Mouse (Mus musculus) spleen, postnatal 36 days (tissue): Measurements from ENCODE around the gene Rasl10a.
"Not testable (repeated sequence)": the region's sequence is repeated elsewhere in the genome, so short reads cannot be mapped to it uniquely, and the experiment has no call there.

Source experiments
- DNase-seq, 2 experiments: peaks; one replicate each; pipeline ENCODE4 v3.0.0; 2022; ENCODE audit warnings: low spot score in 2 of 2, mixed read lengths in 1 of 2

The Rasl10a gene

GRCm38 (mm10) chr11:5074882-5075281 is 17.0 kb downstream of the Rasl10a start:
- DNase-seq, result no peak

GRCm38 (mm10) chr11:5075760-5076159 is 17.8 kb downstream of the Rasl10a start:
- no peak for DNase-seq

GRCm38 (mm10) chr11:5076843-5077242 is 18.9 kb downstream of the Rasl10a start:
- not testable (repeated sequence) for DNase-seq

GRCm38 (mm10) chr11:5089147-5089546 is 31.2 kb downstream of the Rasl10a start:
- DNase-seq, result no peak

- no peak for DNase-seq
Measured at GRCm38 (mm10) chr11:5091706-5092105, 33.8 kb downstream of the Rasl10a start.

- DNase-seq, result no peak
Measured at GRCm38 (mm10) chr11:5095877-5096276, 37.9 kb downstream of the Rasl10a start.

GRCm38 (mm10) chr11:5096480-5097020 is 38.6 kb downstream of the Rasl10a start:
- no peak for DNase-seq

- peak; percentile 36 to 55 for DNase-seq
Measured at GRCm38 (mm10) chr11:5098035-5098735, 40.3 kb downstream of the Rasl10a start.

- DNase-seq, result peak; percentile 94 to 97
Measured at GRCm38 (mm10) chr11:5098736-5099542, 41.0 kb downstream of the Rasl10a start, which contains the start of the genes Rhbdd3 and Ewsr1. Gene Rhbdd3, plus strand, starts transcription at chr11:5098926. Gene Ewsr1, minus strand, starts transcription at chr11:5099266.

GRCm38 (mm10) chr11:5099576-5100183 is 41.8 kb downstream of the Rasl10a start:
- DNase-seq, result peak; percentile 74 to 84

GRCm38 (mm10) chr11:5100283-5100682 is 42.4 kb downstream of the Rasl10a start:
- no peak for DNase-seq

- DNase-seq, result no peak
Measured at GRCm38 (mm10) chr11:5100801-5101200, 42.9 kb downstream of the Rasl10a start.

GRCm38 (mm10) chr11:5101641-5102040 is 43.7 kb downstream of the Rasl10a start:
- no peak for DNase-seq

GRCm38 (mm10) chr11:5102384-5102783 is 44.5 kb downstream of the Rasl10a start:
- DNase-seq, result no peak

GRCm38 (mm10) chr11:5103986-5104509 is 46.1 kb downstream of the Rasl10a start:
- DNase-seq, result no peak

- DNase-seq, result no peak
Measured at GRCm38 (mm10) chr11:5109441-5109840, 51.5 kb downstream of the Rasl10a start.
